Mouse (Mus musculus) liver, adult 2 months (tissue): ENCODE results near the gene Wdtc1.

Experiments
- CTCF ChIP-seq: fragments of 200-500 bp; IDR thresholded peaks from 2 replicates; pipeline ENCODE4 v1.5.1; 2011; ENCODE audit warnings: low read depth, low read length, control low read depth
- POLR2A ChIP-seq: fragments of 200-500 bp; IDR thresholded peaks from 2 replicates; pipeline ENCODE4 v1.6.1; 2011; ENCODE audit warnings: low read length, control low read depth; ENCODE audit not compliant: insufficient read depth; ENCODE audit errors: extremely low read depth

- no peak for TF ChIP-seq CTCF
- no peak for TF ChIP-seq POLR2A
Measured at GRCm38 (mm10) chr4:133291255-133291654, 62.0 kb downstream of the Wdtc1 start.
